Mouse (Mus musculus) CH12.LX (cell line): ENCODE results near the gene Armc12. TPM values are rescaled to one million over a fixed set of nuclear protein-coding genes. Genes with fewer than 3 reads are reported as not detected.

Source experiments
- DNase-seq: peaks from one replicate; pipeline ENCODE4 v3.0.0-alpha.2; 2013; ENCODE audit errors: extremely low read depth
- H3K27ac ChIP-seq: 2 replicates; pipeline ENCODE4 v1.5.1; 2012; ENCODE audit warnings: low read depth, mild to moderate bottlenecking, control low read depth, moderate library complexity; ENCODE audit not compliant: insufficient read depth
- H3K27me3 ChIP-seq: replicated peaks from 2 replicates; pipeline ENCODE3; 2012; ENCODE audit warnings: inconsistent platforms
- H3K36me3 ChIP-seq, 2 experiments: replicated peaks in 1 of 2; 2 replicates each; pipeline versions ENCODE3 to v1.6.1; 2012; ENCODE audit warnings: inconsistent platforms in 1 of 2, low read length in 1 of 2, mild to moderate bottlenecking in 1 of 2, mixed read lengths in 1 of 2, moderate library complexity in 1 of 2; ENCODE audit not compliant: control insufficient read depth in 1 of 2, insufficient read depth in 1 of 2
- H3K4me1 ChIP-seq, 2 experiments: 2 replicates each; pipeline ENCODE4 v1.6.1; 2012; ENCODE audit warnings: inconsistent platforms in 1 of 2, moderate library complexity in 1 of 2; ENCODE audit not compliant: insufficient read depth in 2 of 2, control insufficient read depth in 1 of 2
- H3K4me2 ChIP-seq: 2 replicates; pipeline ENCODE4 v1.6.1; 2012; ENCODE audit warnings: low read depth, mild to moderate bottlenecking, control low read depth; ENCODE audit not compliant: poor library complexity, insufficient read depth, severe bottlenecking
- H3K4me3 ChIP-seq, 3 experiments: fragments of 150-350 bp in 1 of 3; sonication (generic) in 1 of 3; replicated peaks in 1 of 3; 2 replicates each; pipeline versions ENCODE3 to v1.5.1; 2011 to 2012; ENCODE audit warnings: low read depth in 2 of 3, low read length in 2 of 3, mild to moderate bottlenecking in 2 of 3, moderate library complexity in 2 of 3, control low read depth in 1 of 3, improper control_type of control experiment in 1 of 3, inconsistent platforms in 1 of 3, mixed read lengths in 1 of 3; ENCODE audit not compliant: poor library complexity in 1 of 3
- H3K79me2 ChIP-seq: replicated peaks from 2 replicates; pipeline ENCODE4 v1.6.1; 2012; ENCODE audit warnings: mild to moderate bottlenecking, moderate library complexity; ENCODE audit not compliant: control insufficient read depth, poor library complexity, insufficient read depth, severe bottlenecking; ENCODE audit errors: extremely low read depth
- H3K9ac ChIP-seq: 2 replicates; pipeline ENCODE4 v1.6.1; 2012; ENCODE audit warnings: low read depth, mild to moderate bottlenecking, control low read depth, moderate library complexity; ENCODE audit not compliant: insufficient read depth
- H3K9me3 ChIP-seq: replicated peaks from 2 replicates; pipeline ENCODE3; 2012; ENCODE audit warnings: low read length, inconsistent platforms, mixed read lengths
- BHLHE40 ChIP-seq: IDR thresholded peaks from 2 replicates; pipeline ENCODE4 v1.6.1; 2011; ENCODE audit warnings: mild to moderate bottlenecking, low read depth, low read length, improper control_type of control experiment
- CHD1 ChIP-seq: IDR thresholded peaks from 2 replicates; pipeline ENCODE4 v1.6.1; 2012; ENCODE audit warnings: low read depth, low read length, improper control_type of control experiment, inconsistent platforms
- E2F4 ChIP-seq: IDR thresholded peaks from 2 replicates; pipeline ENCODE4 v1.6.1; 2011; ENCODE audit warnings: low read depth, low read length, improper control_type of control experiment; ENCODE audit not compliant: insufficient replicate concordance
- ELF1 ChIP-seq: IDR thresholded peaks from 2 replicates; pipeline ENCODE4 v1.6.1; 2014; ENCODE audit warnings: low read depth, mild to moderate bottlenecking, inconsistent platforms, low read length, improper control_type of control experiment
- EP300 ChIP-seq: IDR thresholded peaks from 2 replicates; pipeline ENCODE4 v1.6.1; 2011; ENCODE audit warnings: low read length, improper control_type of control experiment
- GABPA ChIP-seq: IDR thresholded peaks from 2 replicates; pipeline ENCODE4 v1.6.1; 2012; ENCODE audit warnings: low read depth, low read length, improper control_type of control experiment, inconsistent platforms; ENCODE audit not compliant: insufficient replicate concordance
- HCFC1 ChIP-seq: IDR thresholded peaks from 2 replicates; pipeline ENCODE4 v1.6.1; 2012; ENCODE audit warnings: low read depth, mild to moderate bottlenecking, inconsistent platforms, low read length, improper control_type of control experiment
- IRF4 ChIP-seq: IDR thresholded peaks from 2 replicates; pipeline ENCODE4 v1.6.1; 2014; ENCODE audit warnings: low read depth, mild to moderate bottlenecking, inconsistent platforms, low read length, improper control_type of control experiment
- JUN ChIP-seq: IDR thresholded peaks from 2 replicates; pipeline ENCODE4 v1.6.1; 2011; ENCODE audit warnings: low read depth, mild to moderate bottlenecking, low read length, improper control_type of control experiment, moderate library complexity; ENCODE audit not compliant: insufficient read depth
- JUND ChIP-seq: conservative IDR thresholded peaks from 2 replicates; pipeline ENCODE4 v1.6.1; 2011; ENCODE audit warnings: low read depth, low read length, improper control_type of control experiment
- KAT2A ChIP-seq: IDR thresholded peaks from 2 replicates; pipeline ENCODE4 v1.6.1; 2012; ENCODE audit warnings: low read length, improper control_type of control experiment, inconsistent platforms; ENCODE audit not compliant: insufficient replicate concordance
- MAFK ChIP-seq: IDR thresholded peaks from 2 replicates; pipeline ENCODE4 v1.6.1; 2011; ENCODE audit warnings: low read length, improper control_type of control experiment; ENCODE audit not compliant: insufficient replicate concordance
- MAX ChIP-seq: IDR thresholded peaks from 2 replicates; pipeline ENCODE4 v1.6.1; 2011; ENCODE audit warnings: low read length, improper control_type of control experiment
- MAZ ChIP-seq: IDR thresholded peaks from 2 replicates; pipeline ENCODE4 v1.6.1; 2012; ENCODE audit warnings: low read depth, mild to moderate bottlenecking, inconsistent platforms, low read length, improper control_type of control experiment, moderate library complexity
- MEF2A ChIP-seq: IDR thresholded peaks from 2 replicates; pipeline ENCODE4 v1.6.1; 2014; ENCODE audit warnings: low read depth, mild to moderate bottlenecking, inconsistent platforms, low read length, improper control_type of control experiment, borderline replicate concordance
- MXI1 ChIP-seq: IDR thresholded peaks from 2 replicates; pipeline ENCODE4 v1.6.1; 2011; ENCODE audit warnings: mild to moderate bottlenecking, low read depth, low read length, improper control_type of control experiment
- MYC ChIP-seq: IDR thresholded peaks from 2 replicates; pipeline ENCODE4 v1.6.1; 2011; ENCODE audit warnings: low read depth, mild to moderate bottlenecking, improper control_type of control experiment, low read length
- PAX5 ChIP-seq: IDR thresholded peaks from 2 replicates; pipeline ENCODE4 v1.6.1; 2012; ENCODE audit warnings: low read length, inconsistent platforms, mixed read lengths
- POLR2A ChIP-seq: IDR thresholded peaks from 2 replicates; pipeline ENCODE4 v1.6.1; 2011; ENCODE audit warnings: low read depth, mild to moderate bottlenecking, improper control_type of control experiment, low read length
- RAD21 ChIP-seq: IDR thresholded peaks from 2 replicates; pipeline ENCODE4 v1.6.1; 2011; ENCODE audit warnings: low read depth, mild to moderate bottlenecking, low read length, improper control_type of control experiment, moderate library complexity
- RCOR1 ChIP-seq: conservative IDR thresholded peaks from 2 replicates; pipeline ENCODE4 v1.6.1; 2012; ENCODE audit warnings: low read depth, mild to moderate bottlenecking, inconsistent platforms, low read length, improper control_type of control experiment
- SMC3 ChIP-seq: IDR thresholded peaks from 2 replicates; pipeline ENCODE4 v1.6.1; 2011; ENCODE audit warnings: low read depth, low read length, improper control_type of control experiment
- TBP ChIP-seq: conservative IDR thresholded peaks from 2 replicates; pipeline ENCODE4 v1.6.1; 2011; ENCODE audit warnings: low read depth, low read length, improper control_type of control experiment
- TCF12 ChIP-seq: IDR thresholded peaks from 2 replicates; pipeline ENCODE4 v1.6.1; 2014; ENCODE audit warnings: low read depth, mild to moderate bottlenecking, inconsistent platforms, low read length, improper control_type of control experiment
- UBTF ChIP-seq: IDR thresholded peaks from 2 replicates; pipeline ENCODE4 v1.6.1; 2012; ENCODE audit warnings: low read depth, mild to moderate bottlenecking, inconsistent platforms, low read length, improper control_type of control experiment, moderate library complexity
- USF1 ChIP-seq: IDR thresholded peaks from 2 replicates; pipeline ENCODE4 v1.6.1; 2014; ENCODE audit warnings: low read depth, mild to moderate bottlenecking, inconsistent platforms, low read length, improper control_type of control experiment
- USF2 ChIP-seq: conservative IDR thresholded peaks from 2 replicates; pipeline ENCODE4 v1.6.1; 2011; ENCODE audit warnings: low read depth, low read length, improper control_type of control experiment
- ZC3H11A ChIP-seq: IDR thresholded peaks from 2 replicates; pipeline ENCODE4 v1.6.1; 2012; ENCODE audit warnings: low read depth, mild to moderate bottlenecking, inconsistent platforms, low read length, improper control_type of control experiment
- ZMIZ1 ChIP-seq: IDR thresholded peaks from 2 replicates; pipeline ENCODE4 v1.6.1; 2012; ENCODE audit warnings: low read depth, mild to moderate bottlenecking, inconsistent platforms, low read length, improper control_type of control experiment
- ZNF384 ChIP-seq: IDR thresholded peaks from 2 replicates; pipeline ENCODE4 v1.6.1; 2012; ENCODE audit warnings: low read depth, low read length, improper control_type of control experiment, inconsistent platforms
- dilution Hi-C: fragments of 300-500 bp; cut with MboI; formaldehyde crosslinking; loops from 2 replicates; pipeline ENCODE4 v1.14.3; 2020; ENCODE audit warnings: low sequenced_read_pairs; ENCODE audit not compliant: extremely low pct_unique_long_range_greater_than_20kb, extremely low pct_ligation_motif_present
- in situ Hi-C: fragments of 300-500 bp; cut with MboI; formaldehyde crosslinking; loops from 3 replicates; pipeline ENCODE4 v1.14.3; 2019; ENCODE audit warnings: low sequenced_read_pairs, low pct_ligation_motif_present, low pct_unique_long_range_greater_than_20kb, mixed read lengths
- polyA plus RNA-seq: library from polyadenylated mRNA; unstranded; fragments of >175 nt; gene quantifications from 2 replicates; pipeline ENCODE4 v1.2.1, GENCODE M21; 2012; ENCODE audit warnings: low read depth; ENCODE audit not compliant: insufficient read length
- total RNA-seq, 2 experiments: library from RNA; depleted of rRNA; stranded (reverse); fragments of 300-350 nt in 1 of 2; fragments of >200 nt in 1 of 2; gene quantifications; 2 replicates each; pipeline ENCODE4 v1.2.3; 2012 to 2014

The Armc12 gene
- total and polyA plus RNA-seq, 3 experiments: not detected

DNA sequence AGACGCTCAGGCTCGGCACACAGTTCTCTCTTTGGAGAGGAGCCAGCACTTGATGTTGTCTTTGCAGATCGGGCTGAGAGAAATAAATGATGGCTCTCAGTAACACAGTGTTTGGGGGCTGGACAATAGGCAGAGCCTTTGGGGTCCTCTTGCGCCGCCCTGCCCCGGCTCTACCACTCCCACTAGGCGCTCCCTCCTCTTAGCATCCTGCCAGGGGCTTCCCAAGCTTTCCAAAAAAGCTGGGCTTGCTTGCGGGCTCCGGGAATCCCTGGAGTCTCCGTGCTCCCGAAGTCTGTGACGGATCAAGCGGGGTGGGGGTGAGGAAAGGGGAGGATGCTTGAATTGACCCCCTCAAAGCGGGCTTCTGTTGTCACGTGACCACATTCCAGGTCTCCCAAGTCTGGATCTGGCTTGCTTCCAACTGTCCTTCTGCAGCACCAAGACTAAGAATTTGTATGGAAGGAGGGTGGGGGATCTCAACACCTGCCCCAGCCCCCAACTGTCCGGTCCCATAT, 13.1 kb upstream of the Armc12 start, which contains the start of gene Fkbp5:
Gene Fkbp5, minus strand, starts transcription at position 87 of the 515 bp plus-strand sequence.
- TF ChIP-seq EP300 (no peak), KAT2A (no peak), CHD1 (no peak), MAFK (no peak), TBP (no peak), ELF1 (no peak), JUND (no peak), BHLHE40 (no peak)
- H3K27ac ChIP-seq: peak within 1 kb of the TSS; percentile 34; the same call in 1 of the 2 replicates
- H3K4me3 ChIP-seq: peak within 1 kb of the TSS; percentile 50 to 52 (median 52)
- no peak for DNase-seq
- in situ Hi-C loops: loop anchor here (25.0 kb wide), 1 partner anchor 305 kb away; the partner anchor contains the start of gene Def6
- dilution Hi-C loops: no loop called here
- H3K9ac ChIP-seq: peak within 1 kb of the TSS; percentile 39
- peak within 1 kb of the TSS; percentile 52 for H3K4me2 ChIP-seq
- no peaks in the 10 kb centered on the region for H3K36me3 ChIP-seq
- peaks cover 18% of the 10 kb centered on the region for H3K27me3 ChIP-seq
- H3K4me1 ChIP-seq: peaks cover 19 to 72% of the 10 kb centered on the region in 2 experiments
- H3K79me2 ChIP-seq: no peaks in the 10 kb centered on the region
- H3K9me3 ChIP-seq: peaks cover 3% of the 10 kb centered on the region

- in situ Hi-C loops (loop anchor here (25.0 kb wide), 1 partner anchor 306 kb away; the partner anchor contains the start of gene Def6), dilution Hi-C loops (no loop called here)
- no peak for TF ChIP-seq ZNF384
- no peak for TF ChIP-seq ZC3H11A
- no peak for TF ChIP-seq HCFC1
- TF ChIP-seq UBTF: no peak
- no peak for TF ChIP-seq RAD21
- TF ChIP-seq MAX: 0 out of 2 replicates have a peak, but pooled peaks have one; percentile 20
- TF ChIP-seq TBP: 0 out of 2 replicates have a peak, but pooled peaks have one; percentile 11
- TF ChIP-seq JUN: no peak
- no peak for TF ChIP-seq ELF1
- no peak for TF ChIP-seq USF1
- TF ChIP-seq EP300: no peak
- TF ChIP-seq E2F4: no peak
- TF ChIP-seq POLR2A: no peak
- no peak for TF ChIP-seq MEF2A
- TF ChIP-seq ZMIZ1: no peak
- TF ChIP-seq GABPA: no peak
- no peak for TF ChIP-seq IRF4
- no peak; the same call in 1 of the 2 replicates for TF ChIP-seq TCF12
- TF ChIP-seq MAFK: no peak
- TF ChIP-seq MXI1: peak; percentile 72
- TF ChIP-seq RCOR1: no peak
- TF ChIP-seq USF2: no peak
- no peak for TF ChIP-seq SMC3
- TF ChIP-seq MAZ: no peak
- TF ChIP-seq MYC: 0 out of 2 replicates have a peak, but pooled peaks have one; percentile 20
- no peak for TF ChIP-seq KAT2A
- TF ChIP-seq PAX5: no peak
Measured at GRCm38 (mm10) chr17:28517956-28518614, 12.5 kb upstream of the Armc12 start.

More at GRCm38 (mm10) chr17:28517956-28518614, 12.5 kb upstream of the Armc12 start:
- Histone ChIP-seq H3K4me1 (peaks cover 19 to 66% of the 10 kb centered on the region in 2 experiments), H3K36me3 (no peaks in the 10 kb centered on the region), H3K9ac (peak overlapping the region; percentile 39), H3K27me3 (peaks cover 18% of the 10 kb centered on the region), H3K9me3 (peaks cover 3% of the 10 kb centered on the region), H3K27ac (peak overlapping the region; percentile 34; the same call in 1 of the 2 replicates), H3K4me3 (peak overlapping the region; percentile 50 to 52 (median 52)), H3K4me2 (peak overlapping the region; percentile 52), H3K79me2 (no peaks in the 10 kb centered on the region)
- DNase-seq: no peak
